ENCODE assay signal across 9 mouse cellular contexts in genomic region chr11:54264542-54264941, GRCm38 (mm10). TPM values are rescaled to one million over a fixed set of nuclear protein-coding genes. Genes with fewer than 3 reads are reported as not detected.
DNase-seq lines count a peak whose midpoint lies in the region; ATAC-seq and TF ChIP-seq lines count a peak whose summit lies in the region.
"Had no signal": no experiment of that assay in that cellular context is flagged by ENCODE, and none has a peak within 500 bp of the region (broad histone marks: within the 10 kb centered on the region; RNA-seq: fewer than 3 reads in every experiment).

No protein-coding gene starts in this region.

- no peak overlapping the region for H3K4me3 ChIP-seq in kidney, embryonic 16.5 days (ENCODE audit: low read length)
- H3K4me3 ChIP-seq in G1E (ENCODE audit: low read depth, low read length), result no peak overlapping the region
- no peak overlapping the region for H3K4me3 ChIP-seq in gastrocnemius, adult 2 months

- no peaks in the 10 kb centered on the region for H3K27me3 ChIP-seq in kidney, embryonic 16.5 days (ENCODE audit: insufficient read depth, low read length)
- H3K27me3 ChIP-seq in G1E (ENCODE audit: insufficient read depth, low read length), result no peaks in the 10 kb centered on the region

- H3K27ac ChIP-seq in kidney, embryonic 16.5 days (ENCODE audit: low read length), result no peak overlapping the region
- no peak overlapping the region for H3K27ac ChIP-seq in gastrocnemius, adult 2 months

- H3K9me3 ChIP-seq in kidney, embryonic 16.5 days (ENCODE audit: low read length), result no peaks in the 10 kb centered on the region; the same call in 1 of the 2 replicates
- H3K9me3 ChIP-seq in G1E (replicated peaks), result no peaks in the 10 kb centered on the region

- no peak for ATAC-seq in kidney, embryonic 16.5 days (ENCODE audit: low FRiP score, low TSS enrichment)
- no peak for ATAC-seq in G1E (ENCODE audit: extremely low read depth, insufficient number of reproducible peaks, low FRiP score, poor library complexity, severe bottlenecking)
- no peak for ATAC-seq in inflammation-experienced regulatory T-cells, adult 6 months

- H3K9ac ChIP-seq in kidney, embryonic 16.5 days (replicated peaks; ENCODE audit: low read length), result no peak overlapping the region

- no peaks in the 10 kb centered on the region for H3K4me1 ChIP-seq in kidney, embryonic 16.5 days (ENCODE audit: insufficient read depth, low read length)
- no peaks in the 10 kb centered on the region for H3K4me1 ChIP-seq in G1E (ENCODE audit: insufficient read depth, low read depth, low read length)

- peak; percentile 93 for TF ChIP-seq CTCF in G1E (IDR thresholded peaks at IDR 0.05; ENCODE audit: low read depth, low read length)
- TF ChIP-seq CTCF in gastrocnemius, adult 2 months (IDR thresholded peaks at IDR 0.05), result peak; percentile 97

- no peak overlapping the region for H3K4me2 ChIP-seq in kidney, embryonic 16.5 days (replicated peaks; ENCODE audit: low read depth, low read length)

- 64% methylated on average over 2 of the region's 2 CpGs for WGBS in kidney, embryonic 16.5 days

- intact Hi-C loops in gastrocnemius, adult 2 months (cut with DNase I), result loop anchor here (2.0 to 5.0 kb wide), 2 partner anchors 43 to 90 kb away; no protein-coding TSS in a partner anchor

- DNase-seq in kidney, adult 18-20 months, result peak; percentile 29
- peak; percentile 15 for DNase-seq in G1E (ENCODE audit: low spot score)
- DNase-seq in c-Kit-positive CD71-negative TER-119-negative erythroid progenitor cells, embryonic 14.5 days (ENCODE audit: low read depth), result peak; percentile 45
- peak; percentile 63 for DNase-seq in gastrocnemius, adult 2 months
- DNase-seq in left cerebral cortex, adult 18-20 months (ENCODE audit: low spot score in 2 of 2), result peak; percentile 25 to 75
- peak; percentile 46 to 57 for DNase-seq in natural killer cell, adult 2 months (ENCODE audit: low spot score in 2 of 2)

- no peaks in the 10 kb centered on the region for H3K36me3 ChIP-seq in kidney, embryonic 16.5 days (ENCODE audit: insufficient read depth, low read length)
- H3K36me3 ChIP-seq in G1E (replicated peaks), result no peaks in the 10 kb centered on the region

RNA-seq across cellular contexts. Expression of gene Il3, which starts 2.5 kb away (rescaled TPM):
- not detected in 2 replicates for polyA plus RNA-seq in kidney, embryonic 16.5 days (2015; fragmentation: Nextera tagmentation; extraction: Ambion mirVana)
- not detected in 2 replicates for total RNA-seq in G1E (2014; fragmentation: Nextera tagmentation)
- 0.22 TPM in 1 of 2 replicates, not detected in the other for total RNA-seq in G1E (2017)
- polyA plus RNA-seq in G1E (2012), result not detected in 2 replicates
- total RNA-seq in gastrocnemius, adult 2 months (2021), result not detected
- total RNA-seq in left cerebral cortex, adult 18-20 months (2021), result not detected
- not detected for polyA plus RNA-seq in inflammation-experienced regulatory T-cells, adult 6 months (2017; shearing (Covaris generic))
- polyA plus RNA-seq: lung, embryonic 16.5 days had no signal

RNA-seq across cellular contexts. Expression of gene Csf2, which starts 15.1 kb away (rescaled TPM):
- polyA plus RNA-seq in kidney, embryonic 16.5 days (2015; fragmentation: Nextera tagmentation; extraction: Ambion mirVana), result not detected in 2 replicates
- total RNA-seq in G1E (2014; fragmentation: Nextera tagmentation) (not detected in 2 replicates), G1E (2017) (0.35 and 0.82 TPM in 2 replicates)
- not detected in 2 replicates for polyA plus RNA-seq in G1E (2012)
- total RNA-seq in gastrocnemius, adult 2 months (2021), result not detected
- total RNA-seq in left cerebral cortex, adult 18-20 months (2021), result not detected
- 1 to 10 TPM in 2 of 3 experiments, not detected in 1; 1.2 to 2.8 TPM for polyA plus RNA-seq in inflammation-experienced regulatory T-cells, adult 6 months (2017; shearing (Covaris generic))

RNA-seq across cellular contexts. Expression of gene Acsl6, which starts 39.1 kb away (rescaled TPM):
- polyA plus RNA-seq in kidney, embryonic 16.5 days (2015; fragmentation: Nextera tagmentation; extraction: Ambion mirVana), result 0.54 and 0.96 TPM in 2 replicates
- total RNA-seq in G1E (2014; fragmentation: Nextera tagmentation), result not detected in 2 replicates
- 0.06 and 0.11 TPM in 2 replicates for total RNA-seq in G1E (2017)
- not detected in 2 replicates for polyA plus RNA-seq in G1E (2012)
- 10 to 100 TPM; 21.9 to 23.1 TPM for total RNA-seq in gastrocnemius, adult 2 months (2021)
- 100 to 1,000 TPM; 178 to 205 TPM for total RNA-seq in left cerebral cortex, adult 18-20 months (2021)
- not detected for polyA plus RNA-seq in inflammation-experienced regulatory T-cells, adult 6 months (2017; shearing (Covaris generic))

Comparison
In these comparisons a context has a peak if more than half of its experiments do, and no peak if none do; other contexts are left out.
1. RNA of gene Acsl6, which starts 39.1 kb away (total RNA-seq): 178 to 205 TPM in left cerebral cortex, adult 18-20 months and 21.9 to 23.1 TPM in gastrocnemius, adult 2 months; 0.06 to 0.11 TPM in G1E; every median in the first group is over 10 times any median in the second.
2. Peak in every context shown above with its lines, with median percentiles within 50 percentile points of each other: DNase-seq.